Mouse (Mus musculus) cortical plate, adult 2 months (tissue): ENCODE measurements at regions not wholly inside any gene's neighbourhood (a gene's known extent, or its start where the extent isn't known, plus 50 kb on each side); places are given as distances from the start of the nearest gene placed in this dataset.

Source experiments
- H3K27ac ChIP-seq: fragments of 200-500 bp; 2 replicates; pipeline ENCODE4 v1.5.1; 2012; ENCODE audit warnings: low read length, control low read depth, inconsistent platforms; ENCODE audit not compliant: insufficient read depth
- H3K4me1 ChIP-seq: fragments of 200-500 bp; 2 replicates; pipeline ENCODE4 v1.6.1; 2011; ENCODE audit warnings: low read length; ENCODE audit not compliant: control insufficient read depth, insufficient read depth
- H3K4me3 ChIP-seq: fragments of 200-500 bp; 2 replicates; pipeline ENCODE4 v1.5.1; 2011; ENCODE audit warnings: mild to moderate bottlenecking, low read length, control low read depth; ENCODE audit not compliant: insufficient read depth
- CTCF ChIP-seq: fragments of 200-500 bp; IDR thresholded peaks from 2 replicates; pipeline ENCODE4 v1.5.1; 2011; ENCODE audit warnings: mild to moderate bottlenecking, control low read depth, low read length; ENCODE audit not compliant: insufficient read depth; ENCODE audit errors: extremely low read depth
- POLR2A ChIP-seq: fragments of 200-500 bp; IDR thresholded peaks from 2 replicates; pipeline ENCODE4 v1.6.1; 2011; ENCODE audit warnings: mild to moderate bottlenecking, low read length, control low read depth; ENCODE audit not compliant: insufficient read depth; ENCODE audit errors: extremely low read depth

DNA sequence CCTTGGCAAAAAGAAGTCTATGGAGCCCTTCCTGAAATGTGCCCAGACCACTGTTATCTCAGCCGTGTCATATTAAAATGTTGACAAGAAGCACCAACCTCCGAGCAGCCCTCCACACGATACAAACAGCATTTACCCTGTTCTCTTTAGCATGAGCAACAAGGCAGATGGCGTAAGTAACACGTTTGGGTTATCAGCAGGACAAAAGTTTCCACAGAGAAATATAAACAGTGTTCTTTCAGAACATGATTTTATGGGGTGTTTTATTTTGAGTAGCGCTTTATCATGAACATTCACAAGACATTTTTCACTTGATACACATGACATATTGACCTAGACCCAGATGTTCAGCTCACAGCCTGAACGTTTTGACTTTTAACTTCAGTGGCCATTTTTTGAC, 245.3 kb upstream of the Tars start:
- Histone ChIP-seq H3K4me3 (no peak overlapping the region), H3K27ac (no peak overlapping the region), H3K4me1 (no peaks in the 10 kb centered on the region)
- TF ChIP-seq POLR2A, result no peak
- no peak for TF ChIP-seq CTCF

GRCm38 (mm10) chr15:11630654-11631053, 231.2 kb upstream of the Tars start:
- Histone ChIP-seq H3K27ac (no peak overlapping the region), H3K4me3 (no peak overlapping the region), H3K4me1 (no peaks in the 10 kb centered on the region)
- no peak for TF ChIP-seq CTCF
- no peak for TF ChIP-seq POLR2A

GRCm38 (mm10) chr15:11626433-11626832, 227.0 kb upstream of the Tars start:
- no peak overlapping the region for H3K4me3 ChIP-seq
- H3K27ac ChIP-seq, result no peak overlapping the region
- H3K4me1 ChIP-seq, result no peaks in the 10 kb centered on the region
- TF ChIP-seq CTCF, result no peak
- no peak for TF ChIP-seq POLR2A

DNA sequence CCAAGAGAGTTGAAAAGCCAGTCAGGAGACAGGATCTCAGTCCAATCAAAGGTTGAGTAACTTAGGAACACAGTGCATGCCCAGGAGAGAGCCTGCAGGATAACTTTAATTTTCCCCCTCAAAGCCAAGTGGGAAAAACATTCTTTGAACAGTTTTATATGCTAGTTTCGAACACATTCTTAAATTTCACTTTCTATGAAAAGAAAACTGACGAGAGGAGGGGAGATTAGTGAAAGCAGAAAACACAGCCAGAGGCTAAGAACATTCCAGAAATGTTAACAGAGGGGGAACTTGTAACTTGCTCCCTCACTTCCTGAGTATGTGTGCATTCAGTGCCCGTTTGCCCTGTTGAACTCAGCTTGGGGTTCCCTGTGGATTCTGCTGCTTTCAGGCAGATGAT, 213.0 kb upstream of the Tars start:
- no peak for TF ChIP-seq CTCF
- TF ChIP-seq POLR2A, result no peak
- Histone ChIP-seq H3K27ac (no peak overlapping the region), H3K4me3 (no peak overlapping the region), H3K4me1 (no peaks in the 10 kb centered on the region)

GRCm38 (mm10) chr15:11610043-11610670, 210.7 kb upstream of the Tars start:
- no peak for TF ChIP-seq POLR2A
- no peak for TF ChIP-seq CTCF

DNA sequence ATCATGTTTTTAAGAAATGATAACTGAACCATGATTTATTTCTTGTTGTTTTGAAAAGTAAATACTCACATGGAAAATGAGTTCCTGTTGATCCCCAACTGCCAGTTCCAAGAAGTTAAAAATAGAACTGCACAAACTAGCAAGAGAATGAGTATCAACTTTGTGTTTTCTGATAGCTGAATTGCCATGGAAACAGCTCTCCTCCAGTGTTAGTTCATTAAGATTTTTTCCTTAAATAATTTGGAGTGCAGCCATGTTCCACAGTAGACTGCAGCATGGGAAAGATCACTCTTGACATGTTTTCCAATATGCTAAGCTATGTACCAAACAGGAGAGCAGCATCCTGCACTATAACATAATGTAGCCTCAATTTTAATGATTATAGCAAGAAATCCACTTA, 208.0 kb upstream of the Tars start:
- H3K4me3 ChIP-seq, result no peak overlapping the region
- no peaks in the 10 kb centered on the region for H3K4me1 ChIP-seq
- no peak overlapping the region for H3K27ac ChIP-seq
- TF ChIP-seq POLR2A (no peak), CTCF (no peak)

More at GRCm38 (mm10) chr15:11610043-11610670, 210.7 kb upstream of the Tars start:
- Histone ChIP-seq H3K4me1 (no peaks in the 10 kb centered on the region), H3K27ac (no peak overlapping the region), H3K4me3 (no peak overlapping the region)

GRCm38 (mm10) chr15:11605677-11606076, 206.2 kb upstream of the Tars start:
- no peak overlapping the region for H3K4me3 ChIP-seq
- H3K4me1 ChIP-seq, result no peaks in the 10 kb centered on the region
- H3K27ac ChIP-seq, result no peak overlapping the region
- no peak for TF ChIP-seq POLR2A
- TF ChIP-seq CTCF, result no peak

GRCm38 (mm10) chr15:11597021-11597420, 197.6 kb upstream of the Tars start:
- Histone ChIP-seq H3K4me3 (no peak overlapping the region), H3K4me1 (no peaks in the 10 kb centered on the region), H3K27ac (no peak overlapping the region)
- TF ChIP-seq CTCF (no peak), POLR2A (no peak)

- H3K27ac ChIP-seq, result no peak overlapping the region
- H3K4me1 ChIP-seq, result no peaks in the 10 kb centered on the region
- no peak overlapping the region for H3K4me3 ChIP-seq
- TF ChIP-seq CTCF (peak; percentile 46; the same call in 1 of the 2 replicates), POLR2A (no peak)
Measured at GRCm38 (mm10) chr15:11590542-11591116, 191.2 kb upstream of the Tars start.

DNA sequence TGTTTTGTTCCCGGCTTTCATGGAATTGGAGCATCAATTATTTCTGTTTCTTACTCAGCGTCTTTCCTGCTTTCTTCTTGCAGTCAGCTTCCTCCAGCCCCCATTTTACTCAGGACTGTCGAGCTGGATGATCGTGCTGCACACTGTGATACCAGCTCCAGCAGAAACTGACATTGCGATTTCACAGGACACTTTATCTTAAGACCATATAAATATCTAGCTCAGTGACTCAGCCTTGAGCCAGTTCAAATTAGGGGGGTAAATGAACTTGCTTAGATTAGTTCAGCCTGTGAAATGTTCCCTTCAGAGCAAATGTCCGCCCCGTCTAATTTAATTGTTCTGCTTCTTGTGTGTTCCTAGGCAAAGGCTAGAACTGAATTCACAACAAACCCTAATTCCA, 190.3 kb upstream of the Tars start:
- no peaks in the 10 kb centered on the region for H3K4me1 ChIP-seq
- H3K27ac ChIP-seq, result no peak overlapping the region
- no peak overlapping the region for H3K4me3 ChIP-seq
- TF ChIP-seq POLR2A (no peak), CTCF (no peak)
